In genomic region chr10:80238306-80238705, GRCm38 (mm10) we compare ENCODE assay signal across 10 mouse cellular contexts.
"Had no signal": no experiment of that assay in that cellular context is flagged by ENCODE, and none has a peak within 500 bp of the region (broad histone marks: within the 10 kb centered on the region; RNA-seq: fewer than 3 reads in every experiment).

No protein-coding gene starts in this region.

- H3K27me3 ChIP-seq: limb, embryonic 15.5 days; neural tube, embryonic 15.5 days had no signal

- H3K9me3 ChIP-seq: limb, embryonic 15.5 days; neural tube, embryonic 15.5 days had no signal

- H3K27ac ChIP-seq: hindbrain, postnatal 0 days; limb, embryonic 15.5 days; liver, embryonic 14.5 days; neural tube, embryonic 15.5 days had no signal

- H3K4me3 ChIP-seq: limb, embryonic 15.5 days; neural tube, embryonic 15.5 days had no signal

- H3K9ac ChIP-seq: limb, embryonic 15.5 days; liver, embryonic 14.5 days; neural tube, embryonic 15.5 days had no signal

- DNase-seq: layer of hippocampus, adult 9-11 months; layer of hippocampus, postnatal 36 days; lung, adult 18-20 months; right cerebral cortex, adult 18-20 months; right cerebral cortex, postnatal 25 days; thymus, postnatal 36 days had no signal

- ATAC-seq: hindbrain, postnatal 0 days had no signal

- H3K4me2 ChIP-seq: limb, embryonic 15.5 days; neural tube, embryonic 15.5 days had no signal
